Mouse (Mus musculus) intestine, postnatal 0 days (tissue): Measurements from ENCODE around the gene Jag1. TPM values are rescaled to one million over a fixed set of nuclear protein-coding genes. Genes with fewer than 3 reads are reported as not detected.

Experiments
- ATAC-seq: fragments of 200-750 bp; cut with Nextera tagmentation; 2 replicates; pipeline ENCODE4 v1.8.0; 2017; ENCODE audit warnings: mild to moderate bottlenecking, moderate TSS enrichment, moderate library complexity
- H3K27ac ChIP-seq: fragments of 300-500 bp; sonication (generic); 2 replicates; pipeline ENCODE4 v1.5.1; 2014; ENCODE audit warnings: mild to moderate bottlenecking, low read depth, low read length, moderate library complexity
- H3K27me3 ChIP-seq: fragments of 300-500 bp; sonication (generic); replicated peaks from 2 replicates; pipeline ENCODE4 v1.6.1; 2014; ENCODE audit warnings: low read length, mixed read lengths; ENCODE audit not compliant: control insufficient read depth, insufficient read depth
- H3K36me3 ChIP-seq: fragments of 300-500 bp; sonication (generic); 2 replicates; pipeline ENCODE4 v1.6.1; 2014; ENCODE audit warnings: mild to moderate bottlenecking, moderate library complexity; ENCODE audit not compliant: control insufficient read depth, insufficient read depth
- H3K4me1 ChIP-seq: fragments of 300-500 bp; sonication (generic); replicated peaks from 2 replicates; pipeline ENCODE4 v1.6.1; 2014; ENCODE audit warnings: antibody characterized with exemption, low read length, mixed read lengths; ENCODE audit not compliant: control insufficient read depth, insufficient read depth
- H3K4me2 ChIP-seq: fragments of 300-500 bp; sonication (generic); replicated peaks from 2 replicates; pipeline ENCODE4 v1.6.1; 2014; ENCODE audit warnings: low read depth, mild to moderate bottlenecking, moderate library complexity
- H3K4me3 ChIP-seq: fragments of 300-500 bp; sonication (generic); 2 replicates; pipeline ENCODE4 v1.5.1; 2014; ENCODE audit warnings: low read depth, low read length
- H3K9ac ChIP-seq: fragments of 300-500 bp; sonication (generic); 2 replicates; pipeline ENCODE4 v1.6.1; 2014; ENCODE audit warnings: mild to moderate bottlenecking, low read depth, low read length
- H3K9me3 ChIP-seq: fragments of 300-500 bp; sonication (generic); 2 replicates; pipeline ENCODE4 v1.6.1; 2016; ENCODE audit warnings: mixed run types; ENCODE audit not compliant: control insufficient read depth
- CTCF ChIP-seq: sonication (generic); IDR thresholded peaks from 2 replicates; pipeline ENCODE4 v1.5.1; 2016; ENCODE audit warnings: low read depth, mild to moderate bottlenecking, control low read depth, antibody characterized with exemption, moderate library complexity
- WGBS: fragments of 180-500 bp; shearing (Covaris S2); extraction: QIAGEN DNeasy Blood & Tissue Kit; methylation state at CpG from one replicate; pipeline ENCODE4 v1.1.7; 2014; 5-methylcytosine and 5-hydroxymethylcytosine counted together
- polyA plus RNA-seq: library from polyadenylated mRNA; unstranded; fragments of >200 nt; fragmentation: Nextera tagmentation; extraction: Ambion mirVana; gene quantifications from 2 replicates; pipeline ENCODE4 v1.2.1, GENCODE M21; 2015

The Jag1 gene
- polyA plus RNA-seq, 1 experiment from 2014 or later = 6.0 TPM

- under 1% methylated on average over 47 of the region's 51 CpGs for WGBS
- Histone ChIP-seq H3K4me2 (peak overlapping the region; percentile 96), H3K9ac (peak overlapping the region; percentile 86), H3K27me3 (no peaks in the 10 kb centered on the region), H3K36me3 (no peaks in the 10 kb centered on the region), H3K4me3 (peak overlapping the region; percentile 79), H3K4me1 (peaks cover 8% of the 10 kb centered on the region; the same call in 1 of the 2 replicates), H3K27ac (peak overlapping the region; percentile 99), H3K9me3 (no peaks in the 10 kb centered on the region)
- TF ChIP-seq CTCF = peak; percentile 84
- peak; percentile 36; the same call in 1 of the 2 replicates for ATAC-seq
Measured at GRCm38 (mm10) chr2:137114248-137115096, 2.0 kb downstream of the Jag1 start.

- WGBS = 49% methylated on average over 12 of the region's 12 CpGs
- no peaks in the 10 kb centered on the region for H3K36me3 ChIP-seq
- peaks cover 8% of the 10 kb centered on the region; the same call in 1 of the 2 replicates for H3K4me1 ChIP-seq
- peak overlapping the region; percentile 79 for H3K4me3 ChIP-seq
- no peak overlapping the region for H3K9ac ChIP-seq
- peak overlapping the region; percentile 16; the same call in 1 of the 2 replicates for H3K27ac ChIP-seq
- no peak for TF ChIP-seq CTCF
- H3K4me2 ChIP-seq = peak overlapping the region; percentile 96
- no peaks in the 10 kb centered on the region for H3K27me3 ChIP-seq
- ATAC-seq = no peak
- H3K9me3 ChIP-seq = no peaks in the 10 kb centered on the region
Measured at GRCm38 (mm10) chr2:137113288-137114061, 3.0 kb downstream of the Jag1 start.

GRCm38 (mm10) chr2:137110214-137110898 lies 6.1 kb downstream of the Jag1 start:
- ATAC-seq = no peak
- Histone ChIP-seq H3K4me1 (0 out of 2 replicates have a peak, but pooled peaks cover 3% of the 10 kb centered on the region), H3K9me3 (no peaks in the 10 kb centered on the region), H3K4me2 (no peak overlapping the region; the same call in 1 of the 2 replicates), H3K9ac (no peak overlapping the region), H3K36me3 (peaks cover 9% of the 10 kb centered on the region), H3K27ac (no peak overlapping the region), H3K27me3 (no peaks in the 10 kb centered on the region), H3K4me3 (no peak overlapping the region)
- no peak for TF ChIP-seq CTCF
- 73% methylated on average over 4 of the region's 4 CpGs for WGBS

GRCm38 (mm10) chr2:137109321-137110213 lies 6.9 kb downstream of the Jag1 start:
- Histone ChIP-seq H3K27ac (no peak overlapping the region), H3K4me2 (no peak overlapping the region; the same call in 1 of the 2 replicates), H3K36me3 (peaks cover 16% of the 10 kb centered on the region), H3K9ac (no peak overlapping the region), H3K27me3 (no peaks in the 10 kb centered on the region), H3K4me3 (no peak overlapping the region), H3K9me3 (no peaks in the 10 kb centered on the region), H3K4me1 (0 out of 2 replicates have a peak, but pooled peaks cover 2% of the 10 kb centered on the region)
- ATAC-seq = no peak
- TF ChIP-seq CTCF = no peak
- WGBS = 77% methylated on average over 15 of the region's 15 CpGs

- H3K9ac ChIP-seq = no peak overlapping the region
- H3K4me2 ChIP-seq = no peak overlapping the region
- H3K27ac ChIP-seq = no peak overlapping the region
- no peaks in the 10 kb centered on the region for H3K4me1 ChIP-seq
- no peaks in the 10 kb centered on the region for H3K27me3 ChIP-seq
- H3K36me3 ChIP-seq = peaks cover 26% of the 10 kb centered on the region
- no peak for ATAC-seq
- no peak for TF ChIP-seq CTCF
- no peaks in the 10 kb centered on the region for H3K9me3 ChIP-seq
- WGBS = 67% methylated on average over 8 of the region's 8 CpGs
- H3K4me3 ChIP-seq = no peak overlapping the region
Measured at GRCm38 (mm10) chr2:137107946-137108345, 8.5 kb downstream of the Jag1 start.
